Mouse (Mus musculus) stomach, postnatal 0 days (tissue): ENCODE data around the gene Spag5.

Experiments used
- CTCF ChIP-seq: IDR thresholded peaks from 2 replicates; pipeline ENCODE4 v1.5.1; 2016; ENCODE audit warnings: antibody characterized with exemption, low read depth, mild to moderate bottlenecking, moderate library complexity
- EP300 ChIP-seq: optimal IDR thresholded peaks from 2 replicates; pipeline ENCODE3; 2016; ENCODE audit warnings: antibody characterized with exemption

DNA sequence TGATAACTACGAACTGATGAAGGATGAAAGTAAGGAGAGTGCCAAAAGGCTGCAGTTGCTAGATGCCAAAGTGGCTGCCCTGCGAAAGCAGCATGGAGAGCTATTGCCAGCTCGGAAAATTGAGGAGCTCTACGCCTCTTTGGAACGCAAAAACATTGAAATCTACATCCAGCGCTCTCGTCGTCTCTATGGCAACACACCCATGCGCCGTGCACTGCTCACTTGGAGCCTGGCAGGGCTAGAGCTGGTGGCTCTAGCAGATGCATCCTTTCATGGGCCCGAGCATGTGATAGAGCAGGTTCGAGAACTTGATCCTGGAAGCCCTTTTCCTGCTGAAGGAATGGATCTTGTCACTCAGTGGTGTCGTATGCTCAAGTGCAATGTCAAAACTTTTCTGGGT, 29.3 kb upstream of the Spag5 start:
- TF ChIP-seq CTCF (no peak), EP300 (no peak)
